Mouse (Mus musculus): ENCODE measurements at regions not wholly inside any gene's neighbourhood (a gene's known extent, or its start where the extent isn't known, plus 50 kb on each side); places are given as distances from the start of the nearest gene placed in this dataset.

DNA sequence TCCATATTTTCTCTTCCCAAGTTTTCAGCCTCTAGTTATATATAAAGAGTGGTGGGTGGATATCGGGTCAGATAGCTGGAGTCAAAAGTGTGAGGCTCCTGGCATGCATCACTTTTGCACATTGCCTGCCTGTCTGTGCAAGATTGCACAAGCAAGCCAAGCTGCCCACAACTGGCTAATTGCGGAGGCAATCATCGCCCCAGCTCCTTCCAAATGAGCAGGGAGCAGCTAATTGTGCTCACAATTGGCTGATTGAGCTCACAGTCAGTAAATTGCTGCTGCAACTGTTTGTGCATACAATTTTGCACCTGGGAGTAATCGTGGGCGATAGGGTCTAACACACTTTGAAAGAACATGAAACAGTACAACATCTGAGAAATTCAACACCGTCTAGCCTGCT lies 455.5 kb downstream of the Dhx35 start:
- no peak for TF ChIP-seq CTCF (IDR thresholded peaks at IDR 0.05; ENCODE audit: low read depth, low read length)
- no peak for TF ChIP-seq POLR2AphosphoS5 (IDR thresholded peaks at IDR 0.05; ENCODE audit: insufficient replicate concordance, low read depth, low read length)

Data from G1E (cell line).